Mouse (Mus musculus) ES-E14 (cell line): Measurements from ENCODE around the gene Palld.

Experiments used
- HCFC1 ChIP-seq: IDR thresholded peaks from 2 replicates; pipeline ENCODE4 v1.6.1; 2012; ENCODE audit warnings: low read length, inconsistent platforms, borderline replicate concordance; ENCODE audit not compliant: insufficient read depth
- ZC3H11A ChIP-seq: IDR thresholded peaks from 2 replicates; pipeline ENCODE4 v1.6.1; 2012; ENCODE audit warnings: low read depth, mild to moderate bottlenecking, inconsistent platforms, low read length, borderline replicate concordance
- ZNF384 ChIP-seq: IDR thresholded peaks from 2 replicates; pipeline ENCODE4 v1.6.1; 2012; ENCODE audit warnings: low read depth, low read length, inconsistent platforms

DNA sequence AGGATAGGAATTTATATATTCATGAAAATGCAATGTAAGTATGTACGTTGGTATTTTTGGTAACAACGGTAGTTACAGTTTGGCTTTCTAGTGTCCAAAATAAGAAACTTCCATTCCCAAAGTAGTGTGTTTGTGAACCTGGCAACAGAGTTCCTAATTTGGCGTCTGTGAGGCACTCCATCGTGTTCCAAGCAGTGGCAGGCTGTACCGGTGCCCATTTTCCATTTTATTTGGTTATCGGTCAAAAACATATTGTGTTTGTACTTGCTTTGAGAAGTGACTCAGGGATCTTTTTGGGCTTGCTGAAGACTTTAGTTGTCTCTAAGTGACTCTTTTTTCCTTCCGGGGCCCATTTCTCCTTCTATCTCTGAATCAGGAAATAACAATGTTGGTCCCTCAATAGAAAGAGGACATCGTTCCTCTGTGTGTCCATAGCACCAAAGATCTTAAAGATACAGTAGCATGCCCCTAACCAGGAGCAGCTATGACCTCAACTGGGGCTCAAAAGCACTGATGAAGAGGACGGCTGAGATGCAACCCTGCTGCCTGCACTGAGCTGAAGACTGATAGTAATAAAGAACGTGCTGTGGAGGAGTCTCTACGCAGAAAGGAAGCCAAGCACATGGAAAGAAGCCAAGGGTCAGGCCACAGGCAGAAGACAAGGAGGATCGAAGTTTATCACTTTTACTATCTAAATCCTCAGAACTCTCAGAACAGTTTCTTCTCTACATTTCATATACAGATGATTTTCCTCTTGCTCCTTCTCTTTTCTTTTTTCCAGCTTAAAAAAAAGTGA, 344.2 kb downstream of the Palld start:
- TF ChIP-seq HCFC1 (no peak), ZC3H11A (no peak), ZNF384 (no peak)
